Mouse (Mus musculus) intestine, embryonic 14.5 days (tissue): Measurements from ENCODE around the gene Tex101. TPM values are rescaled to one million over a fixed set of nuclear protein-coding genes. Genes with fewer than 3 reads are reported as not detected.
"Not testable (repeated sequence)": the region's sequence is repeated elsewhere in the genome, so short reads cannot be mapped to it uniquely, and the experiment has no call there.

Experiments used
- ATAC-seq: fragments of 200-750 bp; cut with Nextera tagmentation; replicated peaks from 2 replicates; pipeline ENCODE4 v1.8.0; 2017; ENCODE audit warnings: low read depth, moderate number of reproducible peaks, moderate TSS enrichment, moderate library complexity; ENCODE audit not compliant: low FRiP score, low TSS enrichment
- DNase-seq: peaks from one replicate; pipeline ENCODE4 v3.0.0-alpha.2; 2018; ENCODE audit warnings: low spot score
- H3K27ac ChIP-seq: fragments of 300-500 bp; sonication (generic); 2 replicates; pipeline ENCODE4 v1.5.1; 2014; ENCODE audit warnings: low read depth, mild to moderate bottlenecking, control low read depth
- H3K27me3 ChIP-seq: fragments of 300-500 bp; sonication (generic); replicated peaks from 2 replicates; pipeline ENCODE4 v1.6.1; 2014; ENCODE audit warnings: low read length, control low read depth; ENCODE audit not compliant: control insufficient read depth, insufficient read depth
- H3K36me3 ChIP-seq: fragments of 300-500 bp; sonication (generic); 2 replicates; pipeline ENCODE4 v1.6.1; 2014; ENCODE audit warnings: low read length, control low read depth; ENCODE audit not compliant: control insufficient read depth, insufficient read depth
- H3K4me1 ChIP-seq: fragments of 300-500 bp; sonication (generic); replicated peaks from 2 replicates; pipeline ENCODE4 v1.6.1; 2014; ENCODE audit warnings: low read length, control low read depth, mixed read lengths; ENCODE audit not compliant: control insufficient read depth, insufficient read depth
- H3K4me2 ChIP-seq: fragments of 300-500 bp; sonication (generic); 2 replicates; pipeline ENCODE4 v1.6.1; 2014; ENCODE audit warnings: low read length
- H3K4me3 ChIP-seq: fragments of 300-500 bp; sonication (generic); 2 replicates; pipeline ENCODE4 v1.5.1; 2014; ENCODE audit warnings: low read depth, low read length, control low read depth, mixed read lengths
- H3K9ac ChIP-seq: fragments of 300-500 bp; sonication (generic); 2 replicates; pipeline ENCODE4 v1.6.1; 2014; ENCODE audit warnings: mild to moderate bottlenecking, low read length
- H3K9me3 ChIP-seq: fragments of 300-500 bp; sonication (generic); 2 replicates; pipeline ENCODE4 v1.6.1; 2016; ENCODE audit warnings: low read length, control low read depth; ENCODE audit not compliant: control insufficient read depth
- WGBS: fragments of 180-500 bp; shearing (Covaris S2); extraction: QIAGEN DNeasy Blood & Tissue Kit; methylation state at CpG from one replicate; pipeline ENCODE4 v1.1.7; 2014; 5-methylcytosine and 5-hydroxymethylcytosine counted together
- polyA plus RNA-seq: library from polyadenylated mRNA; unstranded; fragments of >200 nt; fragmentation: Nextera tagmentation; extraction: Ambion mirVana; gene quantifications from 2 replicates; pipeline ENCODE4 v1.2.1, GENCODE M21; 2014

Gene Tex101
- polyA plus RNA-seq, result not detected in 2 replicates

GRCm38 (mm10) chr7:24676575-24676974 lies at the start of gene Tex101:
TSS of gene Tex101 (minus strand) at chr7:24676675.
- no peaks in the 10 kb centered on the region for H3K36me3 ChIP-seq
- 86% methylated on average over 9 of the region's 9 CpGs for WGBS
- H3K9ac ChIP-seq, result no peak within 1 kb of the TSS
- no peaks in the 10 kb centered on the region for H3K27me3 ChIP-seq
- no peak for DNase-seq
- ATAC-seq, result no peak
- H3K27ac ChIP-seq, result no peak within 1 kb of the TSS
- no peaks in the 10 kb centered on the region; the same call in 1 of the 2 replicates for H3K4me1 ChIP-seq
- H3K4me2 ChIP-seq, result no peak within 1 kb of the TSS
- H3K9me3 ChIP-seq, result no peaks in the 10 kb centered on the region
- H3K4me3 ChIP-seq, result no peak within 1 kb of the TSS

GRCm38 (mm10) chr7:24715039-24715438 lies 38.6 kb upstream of the Tex101 start:
- DNase-seq (no peak), ATAC-seq (no peak)
- Histone ChIP-seq H3K4me1 (no peaks in the 10 kb centered on the region), H3K36me3 (no peaks in the 10 kb centered on the region), H3K27me3 (no peaks in the 10 kb centered on the region), H3K9me3 (no peaks in the 10 kb centered on the region), H3K9ac (no peak overlapping the region), H3K4me3 (no peak overlapping the region), H3K4me2 (no peak overlapping the region), H3K27ac (no peak overlapping the region)
- 57% methylated on average over 6 of the region's 6 CpGs for WGBS

- Histone ChIP-seq H3K27ac (no peak within 1 kb of the TSS), H3K9ac (no peak within 1 kb of the TSS), H3K4me3 (no peak within 1 kb of the TSS), H3K9me3 (no peaks in the 10 kb centered on the region), H3K4me2 (no peak within 1 kb of the TSS), H3K27me3 (no peaks in the 10 kb centered on the region), H3K4me1 (no peaks in the 10 kb centered on the region), H3K36me3 (no peaks in the 10 kb centered on the region)
- WGBS, result 91% methylated on average over 14 of the region's 14 CpGs
- no peak for DNase-seq
- ATAC-seq, result no peak
Observed at GRCm38 (mm10) chr7:24708832-24709292, 32.4 kb upstream of the Tex101 start, which contains the start of gene BC049730. TSS of gene BC049730 (plus strand) at chr7:24709242.

GRCm38 (mm10) chr7:24702841-24703240 lies 26.4 kb upstream of the Tex101 start:
- 70% methylated on average over 9 of the region's 9 CpGs for WGBS
- H3K9me3 ChIP-seq, H3K4me3 ChIP-seq, H3K4me1 ChIP-seq, H3K4me2 ChIP-seq, H3K27ac ChIP-seq, ATAC-seq, DNase-seq, H3K9ac ChIP-seq, H3K36me3 ChIP-seq, H3K27me3 ChIP-seq: not testable (repeated sequence)

- not testable (repeated sequence) for H3K4me3 ChIP-seq, H3K9me3 ChIP-seq, DNase-seq, H3K27ac ChIP-seq, ATAC-seq, H3K27me3 ChIP-seq, H3K9ac ChIP-seq, H3K36me3 ChIP-seq, H3K4me1 ChIP-seq, H3K4me2 ChIP-seq
- 92% methylated on average over 4 of the region's 4 CpGs for WGBS
Observed at GRCm38 (mm10) chr7:24697891-24698290, 21.4 kb upstream of the Tex101 start.

- not testable (repeated sequence) for H3K27ac ChIP-seq, H3K4me2 ChIP-seq, H3K9ac ChIP-seq, H3K9me3 ChIP-seq, H3K4me3 ChIP-seq, ATAC-seq, H3K36me3 ChIP-seq, H3K27me3 ChIP-seq, H3K4me1 ChIP-seq, DNase-seq
- WGBS, result 76% methylated on average over 3 of the region's 3 CpGs
Observed at GRCm38 (mm10) chr7:24692693-24693092, 16.2 kb upstream of the Tex101 start.

- H3K27ac ChIP-seq, H3K27me3 ChIP-seq, DNase-seq, H3K9ac ChIP-seq, H3K4me3 ChIP-seq, H3K4me2 ChIP-seq, ATAC-seq, H3K4me1 ChIP-seq, H3K9me3 ChIP-seq, H3K36me3 ChIP-seq: not testable (repeated sequence)
- WGBS, result 88% methylated on average over 10 of the region's 10 CpGs
Observed at GRCm38 (mm10) chr7:24687519-24687918, 11.0 kb upstream of the Tex101 start.

- not testable (repeated sequence) for H3K9me3 ChIP-seq, H3K4me3 ChIP-seq, H3K4me2 ChIP-seq, H3K4me1 ChIP-seq, H3K27ac ChIP-seq, ATAC-seq, DNase-seq, H3K27me3 ChIP-seq, H3K9ac ChIP-seq, H3K36me3 ChIP-seq
- 73% methylated on average over 7 of the region's 7 CpGs for WGBS
Observed at GRCm38 (mm10) chr7:24684121-24684520, 7.6 kb upstream of the Tex101 start.

- Histone ChIP-seq H3K27ac (no peak overlapping the region), H3K9ac (no peak overlapping the region), H3K4me1 (no peaks in the 10 kb centered on the region; the same call in 1 of the 2 replicates), H3K36me3 (no peaks in the 10 kb centered on the region), H3K4me2 (no peak overlapping the region), H3K27me3 (no peaks in the 10 kb centered on the region), H3K9me3 (no peaks in the 10 kb centered on the region), H3K4me3 (no peak overlapping the region)
- ATAC-seq (no peak), DNase-seq (no peak)
- 91% methylated on average over 23 of the region's 23 CpGs for WGBS
Observed at GRCm38 (mm10) chr7:24671944-24672439, 4.5 kb downstream of the Tex101 start.
